In genomic region chr19:8711949-8712869, GRCm38 (mm10) we compare ENCODE assay signal across 8 mouse cellular contexts. TPM values are rescaled to one million over a fixed set of nuclear protein-coding genes. Genes with fewer than 3 reads are reported as not detected.
DNase-seq lines count a peak whose midpoint lies in the region; ATAC-seq and TF ChIP-seq lines count a peak whose summit lies in the region.

No protein-coding gene starts in this region.

- peak overlapping the region; percentile 84 for H3K4me3 ChIP-seq in forebrain, embryonic 10.5 days
- peak overlapping the region; percentile 90 for H3K4me3 ChIP-seq in limb, embryonic 14.5 days (replicated peaks; ENCODE audit: low read length)
- H3K4me3 ChIP-seq in neural tube, embryonic 15.5 days (replicated peaks) = peak overlapping the region; percentile 72

- H3K27ac ChIP-seq in forebrain, embryonic 10.5 days = peak overlapping the region; percentile 94
- H3K27ac ChIP-seq in limb, embryonic 14.5 days (replicated peaks; ENCODE audit: low read depth, low read length) = peak overlapping the region; percentile 90
- peak overlapping the region; percentile 90 for H3K27ac ChIP-seq in neural tube, embryonic 15.5 days (replicated peaks)

- peak overlapping the region; percentile 91 for H3K9ac ChIP-seq in limb, embryonic 14.5 days (ENCODE audit: low read depth, low read length, severe bottlenecking)
- H3K9ac ChIP-seq in neural tube, embryonic 15.5 days (replicated peaks) = peak overlapping the region; percentile 74

- H3K36me3 ChIP-seq in forebrain, embryonic 10.5 days (replicated peaks) = peaks cover 51% of the 10 kb centered on the region
- peaks cover 51% of the 10 kb centered on the region for H3K36me3 ChIP-seq in limb, embryonic 14.5 days (ENCODE audit: control insufficient read depth, insufficient read depth, low read length)
- peaks cover 46% of the 10 kb centered on the region for H3K36me3 ChIP-seq in neural tube, embryonic 15.5 days

- peak; percentile 26 to 37 for DNase-seq in spleen, adult 18-20 months
- DNase-seq in spleen, postnatal 14 days (ENCODE audit: low spot score in 2 of 2) = no peak
- DNase-seq in forebrain, embryonic 10.5 days (ENCODE audit: extremely low spot score, low spot score) = no peak
- no peak for DNase-seq in limb, embryonic 14.5 days (ENCODE audit: low spot score)
- DNase-seq in cerebellum, postnatal 25 days = no peak
- no peak for DNase-seq in layer of hippocampus, postnatal 14 days (ENCODE audit: low spot score in 2 of 2)
- DNase-seq in frontal cortex, postnatal 36 days (ENCODE audit: low spot score in 2 of 2) = no peak

- 71% methylated on average over 10 of the region's 10 CpGs for whole genome bisulfite sequencing in forebrain, embryonic 10.5 days
- WGBS in limb, embryonic 14.5 days = 49% methylated on average over 10 of the region's 10 CpGs
- WGBS in neural tube, embryonic 15.5 days = 70% methylated on average over 10 of the region's 10 CpGs

- peaks cover 36% of the 10 kb centered on the region for H3K4me1 ChIP-seq in forebrain, embryonic 10.5 days
- peaks cover 28% of the 10 kb centered on the region for H3K4me1 ChIP-seq in limb, embryonic 14.5 days (ENCODE audit: control insufficient read depth, insufficient read depth, low read length)
- H3K4me1 ChIP-seq in neural tube, embryonic 15.5 days = peaks cover 40% of the 10 kb centered on the region

- peak overlapping the region; percentile 68 for H3K4me2 ChIP-seq in limb, embryonic 14.5 days (replicated peaks; ENCODE audit: low read depth, low read length, severe bottlenecking)
- H3K4me2 ChIP-seq in neural tube, embryonic 15.5 days = peak overlapping the region; percentile 68

- no peak for TF ChIP-seq POLR2A in limb, embryonic 14.5 days (IDR thresholded peaks at IDR 0.05; ENCODE audit: borderline replicate concordance, extremely low read depth, insufficient read depth, insufficient read length)

- H3K27me3 ChIP-seq in forebrain, embryonic 10.5 days (ENCODE audit: poor library complexity, severe bottlenecking) = no peaks in the 10 kb centered on the region
- H3K27me3 ChIP-seq in limb, embryonic 14.5 days (ENCODE audit: control insufficient read depth, insufficient read depth, low read length) = no peaks in the 10 kb centered on the region
- H3K27me3 ChIP-seq in neural tube, embryonic 15.5 days (replicated peaks) = no peaks in the 10 kb centered on the region

- no peak for ATAC-seq in limb, embryonic 14.5 days (ENCODE audit: low FRiP score, low read depth)
- no peak for ATAC-seq in neural tube, embryonic 15.5 days (ENCODE audit: low FRiP score)

- H3K9me3 ChIP-seq in forebrain, embryonic 10.5 days = no peaks in the 10 kb centered on the region
- H3K9me3 ChIP-seq in limb, embryonic 14.5 days (ENCODE audit: control insufficient read depth, low read length) = no peaks in the 10 kb centered on the region
- H3K9me3 ChIP-seq in neural tube, embryonic 15.5 days (replicated peaks) = no peaks in the 10 kb centered on the region

RNA-seq across cellular contexts. Expression of gene Slc3a2, which starts 11.0 kb away (rescaled TPM):
- 136 and 149 TPM in 2 replicates for polyA plus RNA-seq in forebrain, embryonic 10.5 days (2016; fragmentation: Nextera tagmentation; extraction: Ambion mirVana)
- polyA plus RNA-seq in limb, embryonic 14.5 days (2012; rRNA removed) = 111 and 123 TPM in 2 replicates
- 101 and 109 TPM in 2 replicates for polyA plus RNA-seq in limb, embryonic 14.5 days (2014; fragmentation: Nextera tagmentation; extraction: Ambion mirVana)
- polyA plus RNA-seq in neural tube, embryonic 15.5 days (2015; fragmentation: Nextera tagmentation; extraction: Ambion mirVana) = 158 and 159 TPM in 2 replicates
- total RNA-seq in layer of hippocampus, postnatal 14 days (2021) = 100 to 1,000 TPM; 188 to 200 TPM

RNA-seq across cellular contexts. Expression of gene Wdr74, which starts 23.4 kb away (rescaled TPM):
- 120 and 126 TPM in 2 replicates for polyA plus RNA-seq in forebrain, embryonic 10.5 days (2016; fragmentation: Nextera tagmentation; extraction: Ambion mirVana)
- polyA plus RNA-seq in limb, embryonic 14.5 days (2012; rRNA removed) = 66.4 and 66.6 TPM in 2 replicates
- 85.5 and 87.2 TPM in 2 replicates for polyA plus RNA-seq in limb, embryonic 14.5 days (2014; fragmentation: Nextera tagmentation; extraction: Ambion mirVana)
- 91.0 and 95.2 TPM in 2 replicates for polyA plus RNA-seq in neural tube, embryonic 15.5 days (2015; fragmentation: Nextera tagmentation; extraction: Ambion mirVana)
- total RNA-seq in layer of hippocampus, postnatal 14 days (2021) = 10 to 100 TPM; 39.9 to 47.9 TPM

RNA-seq across cellular contexts. Expression of gene 1700092M07Rik, which starts 28.3 kb away (rescaled TPM):
- polyA plus RNA-seq in forebrain, embryonic 10.5 days (2016; fragmentation: Nextera tagmentation; extraction: Ambion mirVana) = 3.4 and 3.7 TPM in 2 replicates
- polyA plus RNA-seq in limb, embryonic 14.5 days (2012; rRNA removed) = 1.6 and 3.2 TPM in 2 replicates
- polyA plus RNA-seq in limb, embryonic 14.5 days (2014; fragmentation: Nextera tagmentation; extraction: Ambion mirVana) = 1.6 and 2.1 TPM in 2 replicates
- 1.5 and 2.2 TPM in 2 replicates for polyA plus RNA-seq in neural tube, embryonic 15.5 days (2015; fragmentation: Nextera tagmentation; extraction: Ambion mirVana)
- total RNA-seq in layer of hippocampus, postnatal 14 days (2021) = 1 to 10 TPM; 1.8 to 2.0 TPM

RNA-seq across cellular contexts. Expression of gene Stx5a, which starts 29.0 kb away (rescaled TPM):
- polyA plus RNA-seq in forebrain, embryonic 10.5 days (2016; fragmentation: Nextera tagmentation; extraction: Ambion mirVana) = 86.8 and 87.8 TPM in 2 replicates
- 188 and 197 TPM in 2 replicates for polyA plus RNA-seq in limb, embryonic 14.5 days (2012; rRNA removed)
- 161 and 174 TPM in 2 replicates for polyA plus RNA-seq in limb, embryonic 14.5 days (2014; fragmentation: Nextera tagmentation; extraction: Ambion mirVana)
- 124 and 127 TPM in 2 replicates for polyA plus RNA-seq in neural tube, embryonic 15.5 days (2015; fragmentation: Nextera tagmentation; extraction: Ambion mirVana)
- total RNA-seq in layer of hippocampus, postnatal 14 days (2021) = 10 to 100 TPM; 64.5 to 71.4 TPM

RNA-seq across cellular contexts. Expression of gene Nxf1, which starts 44.7 kb away (rescaled TPM):
- 254 and 275 TPM in 2 replicates for polyA plus RNA-seq in forebrain, embryonic 10.5 days (2016; fragmentation: Nextera tagmentation; extraction: Ambion mirVana)
- 263 and 265 TPM in 2 replicates for polyA plus RNA-seq in limb, embryonic 14.5 days (2012; rRNA removed)
- polyA plus RNA-seq in limb, embryonic 14.5 days (2014; fragmentation: Nextera tagmentation; extraction: Ambion mirVana) = 168 and 187 TPM in 2 replicates
- polyA plus RNA-seq in neural tube, embryonic 15.5 days (2015; fragmentation: Nextera tagmentation; extraction: Ambion mirVana) = 127 and 140 TPM in 2 replicates
- 10 to 100 TPM; 79.3 to 91.9 TPM for total RNA-seq in layer of hippocampus, postnatal 14 days (2021)

Comparison
In these comparisons a context has a peak if more than half of its experiments do, and no peak if none do; other contexts are left out.
1. DNase-seq: peak in spleen, adult 18-20 months (2 of 2); none in spleen, postnatal 14 days (0 of 2), forebrain, embryonic 10.5 days (single experiment), limb, embryonic 14.5 days (single experiment), cerebellum, postnatal 25 days (0 of 2), layer of hippocampus, postnatal 14 days (0 of 2) and frontal cortex, postnatal 36 days (0 of 2).
2. Peak in every context shown above with its lines, with median percentiles within 50 percentile points of each other: H3K27ac ChIP-seq and H3K4me3 ChIP-seq.